Mouse (Mus musculus): Measurements from ENCODE around the gene Mpg. TPM values are rescaled to one million over a fixed set of nuclear protein-coding genes. Genes with fewer than 3 reads are reported as not detected.

Mpg gene
- total RNA-seq, 1 experiment from 2014 or later: 14.1 TPM

DNA sequence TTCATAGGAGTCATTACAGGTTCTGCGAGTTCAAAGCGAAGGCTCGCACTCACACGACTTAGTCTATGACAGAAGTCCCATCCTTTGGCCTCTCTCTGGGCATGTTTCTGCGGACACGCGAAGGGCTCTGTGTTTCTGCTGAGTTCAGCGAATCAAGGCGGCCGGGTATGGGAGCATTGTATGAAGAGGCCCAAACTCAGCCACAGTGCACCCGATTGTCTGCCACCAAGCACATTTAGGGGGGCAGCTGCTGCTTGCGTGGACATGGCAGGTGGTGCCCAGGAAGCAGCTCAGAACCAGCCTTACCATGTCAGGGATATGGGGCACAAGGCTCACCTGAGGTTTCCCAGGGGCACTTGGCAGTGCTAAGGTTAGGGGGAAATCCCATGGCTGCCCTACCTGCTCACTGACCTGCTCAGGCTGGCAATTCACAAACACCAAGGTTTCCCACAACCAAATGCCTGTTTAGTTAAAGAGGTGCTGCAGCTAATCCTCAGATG lies 52.2 kb downstream of the Mpg start:
- no peak for ATAC-seq (ENCODE audit: extremely low read depth, insufficient number of reproducible peaks, low FRiP score, poor library complexity, severe bottlenecking)

DNA sequence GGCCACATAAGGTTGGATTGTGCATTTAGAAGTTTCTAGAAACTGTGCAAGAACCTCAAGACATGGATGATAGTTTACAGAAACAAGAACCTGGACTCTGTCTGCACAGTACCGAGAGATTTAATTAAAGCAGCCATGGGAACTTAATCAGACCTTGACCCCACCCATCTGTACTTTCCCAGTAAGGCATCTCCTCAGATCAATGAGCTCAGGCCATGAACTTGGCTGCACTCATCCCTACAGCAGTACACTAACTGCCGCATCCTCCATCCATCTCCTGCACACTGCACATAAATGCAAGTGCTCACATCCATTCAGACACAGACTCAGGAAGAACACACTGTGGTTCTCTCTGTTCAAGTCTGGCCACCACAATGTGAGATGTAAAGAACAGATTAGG lies 54.3 kb downstream of the Mpg start:
- no peak for ATAC-seq (ENCODE audit: extremely low read depth, insufficient number of reproducible peaks, low FRiP score, poor library complexity, severe bottlenecking)

DNA sequence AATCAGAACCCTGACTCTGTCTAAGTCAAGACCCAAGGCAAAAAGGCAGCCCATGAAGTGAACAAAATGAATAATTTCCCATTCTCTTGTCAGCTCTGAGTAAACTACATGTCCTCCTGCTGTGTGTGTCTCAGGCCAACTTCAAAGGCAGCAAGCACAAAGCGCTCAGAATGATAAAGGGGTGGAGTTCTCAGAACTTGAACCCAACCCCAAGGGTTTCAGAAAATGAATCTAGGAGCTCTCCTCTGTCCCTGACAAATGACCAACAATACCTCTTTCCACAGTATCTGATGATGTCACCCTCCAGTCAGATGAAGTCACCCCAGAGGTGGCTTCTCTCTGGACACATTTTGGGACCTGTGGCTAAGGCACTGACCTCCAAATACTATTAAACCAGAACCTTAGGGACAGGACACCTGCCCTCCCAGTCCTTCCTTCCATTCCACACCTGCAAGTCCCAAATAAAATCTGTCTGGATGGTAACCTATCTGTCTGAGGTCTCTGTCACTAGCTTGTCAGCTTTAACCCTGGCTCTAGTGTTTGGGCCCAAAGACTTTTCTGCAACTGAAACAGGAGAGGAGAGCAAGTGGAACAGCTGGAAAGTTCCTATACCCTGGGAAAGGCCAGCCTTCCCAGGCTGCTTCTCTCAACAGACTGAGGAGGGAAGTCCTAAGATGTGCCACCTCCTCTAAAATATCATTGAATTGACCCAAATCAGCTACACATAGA lies 55.3 kb downstream of the Mpg start:
- ATAC-seq (ENCODE audit: extremely low read depth, insufficient number of reproducible peaks, low FRiP score, poor library complexity, severe bottlenecking): no peak

Other genes starting within 250 kb of the Mpg start
- gene Nsg2, start 226.0 kb upstream of the Mpg start, total RNA-seq (2017): 17.0 and 23.7 TPM in 2 replicates
- gene Il9r, start 26.2 kb upstream of the Mpg start, total RNA-seq (2017): 12.8 and 15.0 TPM in 2 replicates
- 13.7 and 25.4 TPM in 2 replicates for gene Snrnp25, start 21.1 kb upstream of the Mpg start, total RNA-seq (2017)
- 3.6 and 4.7 TPM in 2 replicates for gene Rhbdf1, start 4.2 kb upstream of the Mpg start, total RNA-seq (2017)
- 33.8 and 35.5 TPM in 2 replicates for gene Nprl3, start 41.2 kb downstream of the Mpg start, total RNA-seq (2017)
- not detected in 2 replicates for gene Hba-x, start 49.9 kb downstream of the Mpg start, total RNA-seq (2017)
- 3,990 and 4,153 TPM in 2 replicates for gene Hba-a1, start 57.0 kb downstream of the Mpg start, total RNA-seq (2017)
- gene Hbq1b, start 60.5 kb downstream of the Mpg start, total RNA-seq (2017): 1.2 TPM in 1 of 2 replicates, not detected in the other
- gene Hba-a2, start 70.0 kb downstream of the Mpg start, total RNA-seq (2017): 33,715 and 35,496 TPM in 2 replicates
- 0.98 TPM in 1 of 2 replicates, not detected in the other for gene Hbq1a, start 73.6 kb downstream of the Mpg start, total RNA-seq (2017)
- gene Sh3pxd2b, start 121.3 kb downstream of the Mpg start, total RNA-seq (2017): 0.23 and 0.25 TPM in 2 replicates
- gene Ubtd2, start 228.9 kb downstream of the Mpg start, total RNA-seq (2017): 2.0 and 6.9 TPM in 2 replicates